Comparison of ENCODE assay signal across 28 mouse cellular contexts in the genomic region with DNA sequence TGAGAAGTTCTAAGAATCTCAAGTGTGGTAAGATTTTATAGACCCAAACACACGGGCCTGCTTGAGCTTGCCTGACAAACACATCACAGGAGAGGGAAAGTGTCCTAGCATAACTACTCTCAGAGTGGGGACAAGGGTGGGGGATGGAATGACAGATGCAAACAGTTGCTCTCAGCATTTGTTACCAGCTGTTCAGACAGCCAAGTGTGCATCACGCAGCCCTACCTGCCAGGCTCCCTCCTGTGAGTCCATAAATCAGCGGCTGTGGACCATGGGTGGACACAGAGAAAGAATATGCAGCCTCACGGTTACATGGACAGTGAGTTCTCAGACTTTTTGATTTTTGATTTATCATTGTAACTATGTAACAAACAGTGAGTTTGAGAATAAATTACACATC. TPM values are rescaled to one million over a fixed set of nuclear protein-coding genes. Genes with fewer than 3 reads are reported as not detected.
DNase-seq lines count a peak whose midpoint lies in the region; ATAC-seq and TF ChIP-seq lines count a peak whose summit lies in the region.
"Had no signal": no experiment of that assay in that cellular context is flagged by ENCODE, and none has a peak within 500 bp of the region (broad histone marks: within the 10 kb centered on the region; RNA-seq: fewer than 3 reads in every experiment).

No protein-coding gene starts in this region.

- no peak overlapping the region for H3ac ChIP-seq in myocyte (ENCODE audit: control insufficient read depth, insufficient read length)

- peaks cover 56% of the 10 kb centered on the region for H3K79me2 ChIP-seq in myocyte (ENCODE audit: control insufficient read depth, insufficient read depth)

- 0 out of 2 replicates have a peak overlapping the region, but pooled peaks have one; percentile 44 for H3K27ac ChIP-seq in heart, postnatal 0 days (ENCODE audit: low read depth)
- no peak overlapping the region for H3K27ac ChIP-seq in limb, embryonic 13.5 days
- H3K27ac ChIP-seq in limb, embryonic 10.5 days = no peak overlapping the region
- H3K27ac ChIP-seq: heart, embryonic 13.5 days; macrophage; neural tube, embryonic 15.5 days; stomach, embryonic 15.5 days had no signal

- WGBS in heart, postnatal 0 days = 80% methylated on average over 4 of the region's 4 CpGs
- WGBS in limb, embryonic 13.5 days = 73% methylated on average over 4 of the region's 4 CpGs
- 80% methylated on average over 4 of the region's 4 CpGs for WGBS in limb, embryonic 10.5 days

- TF ChIP-seq POLR2A in myocyte (IDR thresholded peaks at IDR 0.05; ENCODE audit: insufficient read length, low read depth) = no peak

- ATAC-seq in heart, postnatal 0 days (ENCODE audit: insufficient read depth, low read depth) = no peak
- peak; percentile 39 for ATAC-seq in limb, embryonic 13.5 days (ENCODE audit: low FRiP score, low read depth)
- ATAC-seq: activated CD4-positive, CD25-positive, alpha-beta regulatory T cell, adult 4 months; forebrain, embryonic 14.5 days; hindbrain, embryonic 16.5 days; intestine, embryonic 16.5 days; liver, postnatal 0 days; lung, postnatal 0 days; midbrain, embryonic 16.5 days had no signal

- peaks cover 12% of the 10 kb centered on the region for H3K4me1 ChIP-seq in heart, postnatal 0 days (ENCODE audit: control insufficient read depth, insufficient read depth)
- H3K4me1 ChIP-seq in limb, embryonic 13.5 days = peaks cover 18% of the 10 kb centered on the region
- peaks cover 6% of the 10 kb centered on the region for H3K4me1 ChIP-seq in limb, embryonic 10.5 days

- DNase-seq in heart, postnatal 0 days (ENCODE audit: low spot score) = no peak
- DNase-seq in heart, postnatal 4 days = no peak
- no peak for DNase-seq in limb, embryonic 10.5 days (ENCODE audit: low spot score)
- DNase-seq in ovary, postnatal 14 days (ENCODE audit: low spot score) = no peak
- no peak for DNase-seq in right cerebral cortex, adult 18-20 months
- DNase-seq: adrenal gland, adult 8-10 months; B cell, adult 2 months; cerebellum, postnatal 10 days; gastrocnemius, postnatal 10 days; heart, postnatal 36 days; kidney, postnatal 10 days; liver, postnatal 0 days; thymus, adult 18-20 months; thymus, postnatal 36 days had no signal

- no peak for TF ChIP-seq CTCF in heart, postnatal 0 days (IDR thresholded peaks at IDR 0.05; ENCODE audit: low read depth)

- no peaks in the 10 kb centered on the region for H3K9me3 ChIP-seq in heart, postnatal 0 days (replicated peaks; ENCODE audit: control insufficient read depth, low read length)
- H3K9me3 ChIP-seq in limb, embryonic 13.5 days = no peaks in the 10 kb centered on the region
- H3K9me3 ChIP-seq in limb, embryonic 10.5 days (replicated peaks) = no peaks in the 10 kb centered on the region
- H3K9me3 ChIP-seq: heart, embryonic 13.5 days; neural tube, embryonic 15.5 days; stomach, embryonic 15.5 days had no signal

- no peak for TF ChIP-seq EP300 in heart, postnatal 0 days (IDR thresholded peaks at IDR 0.05; ENCODE audit: low read depth)

- no peak overlapping the region for H3K4me3 ChIP-seq in heart, postnatal 0 days (ENCODE audit: low read depth, low read length)
- no peak overlapping the region for H3K4me3 ChIP-seq in limb, embryonic 13.5 days
- H3K4me3 ChIP-seq in limb, embryonic 10.5 days = no peak overlapping the region
- H3K4me3 ChIP-seq in myocyte = no peak overlapping the region
- H3K4me3 ChIP-seq: heart, embryonic 13.5 days; neural tube, embryonic 15.5 days; stomach, embryonic 15.5 days had no signal

- no peak overlapping the region for H3K4me2 ChIP-seq in heart, postnatal 0 days (ENCODE audit: low read depth, low read length)
- no peak overlapping the region for H3K4me2 ChIP-seq in limb, embryonic 13.5 days (replicated peaks)
- H3K4me2 ChIP-seq in myocyte (ENCODE audit: low read depth) = no peak overlapping the region
- H3K4me2 ChIP-seq: heart, embryonic 13.5 days; liver, embryonic 11.5 days; neural tube, embryonic 15.5 days; stomach, embryonic 15.5 days had no signal

- H3K27me3 ChIP-seq in heart, postnatal 0 days (ENCODE audit: control insufficient read depth, insufficient read depth, low read length) = no peaks in the 10 kb centered on the region
- no peaks in the 10 kb centered on the region for H3K27me3 ChIP-seq in limb, embryonic 13.5 days
- H3K27me3 ChIP-seq in limb, embryonic 10.5 days (ENCODE audit: low read depth, poor library complexity, severe bottlenecking) = no peaks in the 10 kb centered on the region
- no peaks in the 10 kb centered on the region for H3K27me3 ChIP-seq in myocyte (ENCODE audit: control insufficient read depth, insufficient read depth, insufficient read length)
- H3K27me3 ChIP-seq: CH12.LX; heart, embryonic 13.5 days; neural tube, embryonic 15.5 days; stomach, embryonic 15.5 days had no signal

- no peak overlapping the region for H3K9ac ChIP-seq in heart, postnatal 0 days (replicated peaks; ENCODE audit: low read depth, low read length)
- no peak overlapping the region for H3K9ac ChIP-seq in limb, embryonic 13.5 days
- H3K9ac ChIP-seq: heart, embryonic 13.5 days; liver, postnatal 0 days; neural tube, embryonic 15.5 days; stomach, embryonic 15.5 days had no signal

- peaks cover 71% of the 10 kb centered on the region for H3K36me3 ChIP-seq in heart, postnatal 0 days (replicated peaks; ENCODE audit: control insufficient read depth, insufficient read depth, low read length)
- peaks cover 73% of the 10 kb centered on the region for H3K36me3 ChIP-seq in limb, embryonic 13.5 days
- peaks cover 63% of the 10 kb centered on the region for H3K36me3 ChIP-seq in limb, embryonic 10.5 days
- H3K36me3 ChIP-seq in myocyte (ENCODE audit: control insufficient read depth, insufficient read depth) = peaks cover 61% of the 10 kb centered on the region

TF ChIP-seq in myocyte, 11 proteins besides CTCF, POLR2A, EP300 and RAD21:
- TF ChIP-seq REST (IDR thresholded peaks at IDR 0.05; ENCODE audit: insufficient read depth, insufficient read length) (no peak), SRF (IDR thresholded peaks at IDR 0.05; ENCODE audit: control insufficient read depth, insufficient read length, low read depth) (no peak), MYOD1 (IDR thresholded peaks at IDR 0.05; ENCODE audit: control insufficient read depth in 1 of 3, insufficient read length in 2 of 3, low read depth in 2 of 3) (peak in 2 of 3 experiments; percentile 98 to 100), TCF3 (IDR thresholded peaks at IDR 0.05; ENCODE audit: insufficient read length, low read depth) (peak; percentile 99), MAX (IDR thresholded peaks at IDR 0.05; ENCODE audit: low read depth) (no peak), E2F4 (IDR thresholded peaks at IDR 0.05; ENCODE audit: insufficient read depth) (no peak), TCF12 (IDR thresholded peaks at IDR 0.05; ENCODE audit: insufficient read depth, poor library complexity, severe bottlenecking) (peak; percentile 96), USF1 (IDR thresholded peaks at IDR 0.05; ENCODE audit: low read depth) (no peak), CEBPB (IDR thresholded peaks at IDR 0.05; ENCODE audit: insufficient read depth, poor library complexity, severe bottlenecking) (no peak), MYOG (IDR thresholded peaks at IDR 0.05; ENCODE audit: control insufficient read depth in 1 of 3, insufficient read depth in 1 of 3, insufficient read length in 2 of 3, low read depth in 2 of 3) (peak; percentile 85 to 100 (median 96)), POLR2AphosphoS2 (IDR thresholded peaks at IDR 0.05; ENCODE audit: insufficient read length, low read depth) (no peak)

RNA-seq across cellular contexts. Expression of gene Itm2b, which starts 15.5 kb away (rescaled TPM):
- 388 and 470 TPM in 2 replicates for total RNA-seq in heart, postnatal 0 days (2014; rRNA removed; ENCODE audit: low replicate concordance)
- 907 and 943 TPM in 2 replicates for polyA plus RNA-seq in heart, postnatal 0 days (2015; fragmentation: Nextera tagmentation; extraction: Ambion mirVana)
- total RNA-seq in heart, postnatal 4 days (2021) = 100 to 1,000 TPM; 441 to 466 TPM
- 681 and 682 TPM in 2 replicates for polyA plus RNA-seq in limb, embryonic 13.5 days (2015; fragmentation: Nextera tagmentation; extraction: Ambion mirVana)
- 219 and 269 TPM in 2 replicates for polyA plus RNA-seq in limb, embryonic 10.5 days (2016; fragmentation: Nextera tagmentation; extraction: Ambion mirVana)
- polyA plus RNA-seq in myocyte (2012; fragmentation: generic; extraction: Trizol) = 530 TPM

RNA-seq across cellular contexts. Expression of gene Rb1, which starts 44.0 kb away (rescaled TPM):
- 7.7 and 12.3 TPM in 2 replicates for total RNA-seq in heart, postnatal 0 days (2014; rRNA removed; ENCODE audit: low replicate concordance)
- 9.1 and 10.5 TPM in 2 replicates for polyA plus RNA-seq in heart, postnatal 0 days (2015; fragmentation: Nextera tagmentation; extraction: Ambion mirVana)
- 10 to 100 TPM; 16.9 to 19.2 TPM for total RNA-seq in heart, postnatal 4 days (2021)
- polyA plus RNA-seq in limb, embryonic 13.5 days (2015; fragmentation: Nextera tagmentation; extraction: Ambion mirVana) = 18.2 and 23.7 TPM in 2 replicates
- polyA plus RNA-seq in limb, embryonic 10.5 days (2016; fragmentation: Nextera tagmentation; extraction: Ambion mirVana) = 21.2 and 24.8 TPM in 2 replicates
- polyA plus RNA-seq in myocyte (2012; fragmentation: generic; extraction: Trizol) = 14.2 TPM
